Mouse (Mus musculus) intestine, embryonic 16.5 days (tissue): ENCODE data around the gene Aldob. TPM values are rescaled to one million over a fixed set of nuclear protein-coding genes. Genes with fewer than 3 reads are reported as not detected.

Source experiments
- ATAC-seq: fragments of 200-750 bp; cut with Nextera tagmentation; 2 replicates; pipeline ENCODE4 v1.8.0; 2017; ENCODE audit warnings: moderate TSS enrichment, moderate library complexity
- H3K27ac ChIP-seq: fragments of 300-500 bp; sonication (generic); 2 replicates; pipeline ENCODE4 v1.5.1; 2014; ENCODE audit warnings: mild to moderate bottlenecking, low read length
- H3K27me3 ChIP-seq: fragments of 300-500 bp; sonication (generic); replicated peaks from 2 replicates; pipeline ENCODE4 v1.6.1; 2014; ENCODE audit warnings: low read length, control low read depth, mixed read lengths; ENCODE audit not compliant: control insufficient read depth, insufficient read depth
- H3K36me3 ChIP-seq: fragments of 300-500 bp; sonication (generic); 2 replicates; pipeline ENCODE4 v1.6.1; 2014; ENCODE audit warnings: low read length, control low read depth; ENCODE audit not compliant: control insufficient read depth, insufficient read depth
- H3K4me1 ChIP-seq: fragments of 300-500 bp; sonication (generic); 2 replicates; pipeline ENCODE4 v1.6.1; 2014; ENCODE audit warnings: low read length, control low read depth, mixed read lengths; ENCODE audit not compliant: control insufficient read depth, insufficient read depth
- H3K4me2 ChIP-seq: fragments of 300-500 bp; sonication (generic); 2 replicates; pipeline ENCODE4 v1.6.1; 2014; ENCODE audit warnings: low read depth, low read length, control low read depth
- H3K4me3 ChIP-seq: fragments of 300-500 bp; sonication (generic); 2 replicates; pipeline ENCODE4 v1.5.1; 2014; ENCODE audit warnings: mild to moderate bottlenecking, low read length
- H3K9ac ChIP-seq: fragments of 300-500 bp; sonication (generic); 2 replicates; pipeline ENCODE4 v1.6.1; 2014; ENCODE audit warnings: low read depth, low read length
- H3K9me3 ChIP-seq: fragments of 300-500 bp; sonication (generic); 2 replicates; pipeline ENCODE4 v1.6.1; 2016; ENCODE audit warnings: low read length, control low read depth; ENCODE audit not compliant: control insufficient read depth
- WGBS: fragments of 180-500 bp; shearing (Covaris S2); extraction: QIAGEN DNeasy Blood & Tissue Kit; methylation state at CpG from one replicate; pipeline ENCODE4 v1.1.7; 2014; 5-methylcytosine and 5-hydroxymethylcytosine counted together
- polyA plus RNA-seq: library from polyadenylated mRNA; unstranded; fragments of >200 nt; fragmentation: Nextera tagmentation; extraction: Ambion mirVana; gene quantifications from 2 replicates; pipeline ENCODE4 v1.2.1, GENCODE M21; 2015

The Aldob gene
- polyA plus RNA-seq: 572 and 696 TPM in 2 replicates

- no peaks in the 10 kb centered on the region for H3K27me3 ChIP-seq
- peak; percentile 86 for ATAC-seq
- peak within 1 kb of the TSS; percentile 66 for H3K9ac ChIP-seq
- H3K4me3 ChIP-seq: peak within 1 kb of the TSS; percentile 50
- 0 out of 2 replicates have a peak, but pooled peaks cover 2% of the 10 kb centered on the region for H3K36me3 ChIP-seq
- WGBS: 26% methylated on average over 3 of the region's 3 CpGs
- peak within 1 kb of the TSS; percentile 46 for H3K4me2 ChIP-seq
- H3K9me3 ChIP-seq: no peaks in the 10 kb centered on the region
- H3K4me1 ChIP-seq: no peaks in the 10 kb centered on the region
- H3K27ac ChIP-seq: peak within 1 kb of the TSS; percentile 91
These were observed at the start of gene Aldob for GRCm38 (mm10) chr4:49549383-49549782. TSS of gene Aldob (minus strand) at chr4:49549546.

- 1% methylated on average over 77 of the region's 77 CpGs for WGBS
- Histone ChIP-seq H3K27ac (peak within 1 kb of the TSS; percentile 75), H3K36me3 (no peaks in the 10 kb centered on the region), H3K9me3 (no peaks in the 10 kb centered on the region), H3K4me3 (peak within 1 kb of the TSS; percentile 83), H3K27me3 (no peaks in the 10 kb centered on the region), H3K4me2 (peak within 1 kb of the TSS; percentile 90), H3K4me1 (no peaks in the 10 kb centered on the region), H3K9ac (peak within 1 kb of the TSS; percentile 88)
- ATAC-seq: peak; percentile 92
These were observed 48.1 kb upstream of the Aldob start, which contains the start of gene Tmem246 for GRCm38 (mm10) chr4:49597183-49598100. TSS of gene Tmem246 (minus strand) at chr4:49597876.

GRCm38 (mm10) chr4:49596846-49597182 is 47.5 kb upstream of the Aldob start:
- Histone ChIP-seq H3K9me3 (no peaks in the 10 kb centered on the region), H3K27ac (peak overlapping the region; percentile 75), H3K4me1 (no peaks in the 10 kb centered on the region), H3K4me2 (peak overlapping the region; percentile 90), H3K27me3 (no peaks in the 10 kb centered on the region), H3K4me3 (peak overlapping the region; percentile 83), H3K36me3 (no peaks in the 10 kb centered on the region), H3K9ac (peak overlapping the region; percentile 88)
- under 1% methylated on average over 20 of the region's 20 CpGs for WGBS
- peak; percentile 57 for ATAC-seq

GRCm38 (mm10) chr4:49590152-49590551 is 40.8 kb upstream of the Aldob start:
- H3K27me3 ChIP-seq: no peaks in the 10 kb centered on the region
- H3K4me3 ChIP-seq: no peak overlapping the region
- H3K9ac ChIP-seq: no peak overlapping the region
- no peaks in the 10 kb centered on the region for H3K36me3 ChIP-seq
- WGBS: 53% methylated on average over 2 of the region's 2 CpGs
- no peaks in the 10 kb centered on the region for H3K9me3 ChIP-seq
- peak; percentile 88 for ATAC-seq
- peak overlapping the region; percentile 67 for H3K27ac ChIP-seq
- H3K4me1 ChIP-seq: 0 out of 2 replicates have a peak, but pooled peaks cover under 1% of the 10 kb centered on the region
- H3K4me2 ChIP-seq: no peak overlapping the region

GRCm38 (mm10) chr4:49586811-49587210 is 37.5 kb upstream of the Aldob start:
- WGBS: 87% methylated on average over 10 of the region's 10 CpGs
- Histone ChIP-seq H3K36me3 (no peaks in the 10 kb centered on the region), H3K4me1 (peaks cover 11% of the 10 kb centered on the region), H3K9ac (no peak overlapping the region), H3K27me3 (no peaks in the 10 kb centered on the region), H3K4me2 (no peak overlapping the region), H3K4me3 (no peak overlapping the region), H3K27ac (no peak overlapping the region), H3K9me3 (no peaks in the 10 kb centered on the region)
- ATAC-seq: no peak

- ATAC-seq: no peak
- Histone ChIP-seq H3K4me3 (no peak overlapping the region), H3K27me3 (no peaks in the 10 kb centered on the region), H3K36me3 (no peaks in the 10 kb centered on the region), H3K9me3 (no peaks in the 10 kb centered on the region), H3K27ac (peak overlapping the region; percentile 49; the same call in 1 of the 2 replicates), H3K4me1 (peaks cover 11% of the 10 kb centered on the region), H3K4me2 (no peak overlapping the region), H3K9ac (no peak overlapping the region)
- WGBS: 62% methylated on average over 7 of the region's 7 CpGs
These were observed 36.3 kb upstream of the Aldob start for GRCm38 (mm10) chr4:49585524-49586101.

- no peaks in the 10 kb centered on the region for H3K9me3 ChIP-seq
- H3K9ac ChIP-seq: no peak overlapping the region
- ATAC-seq: no peak
- H3K27ac ChIP-seq: peak overlapping the region; percentile 17
- no peak overlapping the region for H3K4me3 ChIP-seq
- H3K4me1 ChIP-seq: peaks cover 11% of the 10 kb centered on the region
- no peaks in the 10 kb centered on the region for H3K27me3 ChIP-seq
- 38% methylated on average over 14 of the region's 14 CpGs for WGBS
- H3K4me2 ChIP-seq: no peak overlapping the region
- no peaks in the 10 kb centered on the region for H3K36me3 ChIP-seq
These were observed 34.9 kb upstream of the Aldob start for GRCm38 (mm10) chr4:49583965-49584831.

GRCm38 (mm10) chr4:49581256-49581655 is 31.9 kb upstream of the Aldob start:
- no peak for ATAC-seq
- WGBS: 60% methylated on average over 4 of the region's 4 CpGs
- Histone ChIP-seq H3K4me2 (no peak overlapping the region), H3K9ac (no peak overlapping the region), H3K27me3 (no peaks in the 10 kb centered on the region), H3K4me1 (peaks cover 11% of the 10 kb centered on the region), H3K36me3 (no peaks in the 10 kb centered on the region), H3K27ac (no peak overlapping the region), H3K4me3 (no peak overlapping the region), H3K9me3 (no peaks in the 10 kb centered on the region)

- Histone ChIP-seq H3K9me3 (no peaks in the 10 kb centered on the region), H3K9ac (no peak overlapping the region), H3K27me3 (no peaks in the 10 kb centered on the region), H3K4me1 (no peaks in the 10 kb centered on the region), H3K4me3 (no peak overlapping the region), H3K36me3 (no peaks in the 10 kb centered on the region), H3K27ac (no peak overlapping the region), H3K4me2 (no peak overlapping the region)
- 70% methylated on average over 4 of the region's 4 CpGs for WGBS
- peak; percentile 84 for ATAC-seq
These were observed 22.8 kb upstream of the Aldob start for GRCm38 (mm10) chr4:49572194-49572593.
